8 mouse cellular contexts compared by ENCODE assay signal in genomic region chr9:72491559-72492193, GRCm38 (mm10). TPM values are rescaled to one million over a fixed set of nuclear protein-coding genes. Genes with fewer than 3 reads are reported as not detected.
DNase-seq lines count a peak whose midpoint lies in the region; ATAC-seq and TF ChIP-seq lines count a peak whose summit lies in the region.

No protein-coding gene starts in this region.

- peak overlapping the region; percentile 95 for H3K4me3 ChIP-seq in brown adipose tissue, adult 24 weeks (ENCODE audit: insufficient read depth, low read depth, low read length)
- H3K4me3 ChIP-seq in heart, embryonic 15.5 days: peak overlapping the region; percentile 63
- H3K4me3 ChIP-seq in liver, embryonic 14.5 days (ENCODE audit: insufficient read depth in 1 of 2, low read depth in 2 of 2, low read length in 2 of 2): peak overlapping the region; percentile 63 to 91
- peak overlapping the region; percentile 71 for H3K4me3 ChIP-seq in neural tube, embryonic 11.5 days (ENCODE audit: low read depth, low read length)
- H3K4me3 ChIP-seq in stomach, postnatal 0 days (ENCODE audit: low read depth, low read length): peak overlapping the region; percentile 67

- peak; percentile 92 for DNase-seq in CD4-positive, CD25-positive, alpha-beta regulatory T cell, adult 2 months (ENCODE audit: low read depth, low spot score)
- DNase-seq in fibroblast of lung, adult 2 months (ENCODE audit: low read depth): peak; percentile 82
- peak; percentile 95 to 96 for DNase-seq in kidney, postnatal 25 days
- peak; percentile 79 to 85 (median 83) for DNase-seq in liver, embryonic 14.5 days (ENCODE audit: low read depth in 3 of 3, low spot score in 3 of 3)
- DNase-seq in neural tube, embryonic 11.5 days (ENCODE audit: low spot score): peak; percentile 94
- DNase-seq in stomach, postnatal 0 days (ENCODE audit: low spot score): peak; percentile 91

- under 1% methylated on average over 32 of the region's 32 CpGs for WGBS in heart, embryonic 15.5 days
- WGBS in liver, embryonic 14.5 days (ENCODE audit: insufficient replicate concordance): under 1% methylated on average over 32 of the region's 32 CpGs
- under 1% methylated on average over 32 of the region's 32 CpGs for WGBS in neural tube, embryonic 11.5 days
- WGBS in stomach, postnatal 0 days: under 1% methylated on average over 32 of the region's 32 CpGs

- H3K36me3 ChIP-seq in heart, embryonic 15.5 days: no peaks in the 10 kb centered on the region
- H3K36me3 ChIP-seq in liver, embryonic 14.5 days (replicated peaks; ENCODE audit: control insufficient read depth, insufficient read depth, low read depth): no peaks in the 10 kb centered on the region
- H3K36me3 ChIP-seq in neural tube, embryonic 11.5 days (ENCODE audit: control insufficient read depth, insufficient read depth, low read length): no peaks in the 10 kb centered on the region
- H3K36me3 ChIP-seq in stomach, postnatal 0 days (ENCODE audit: control insufficient read depth, insufficient read depth, low read length): no peaks in the 10 kb centered on the region

- H3K4me2 ChIP-seq in heart, embryonic 15.5 days: peak overlapping the region; percentile 69
- peak overlapping the region; percentile 91 for H3K4me2 ChIP-seq in liver, embryonic 14.5 days (ENCODE audit: low read depth)
- H3K4me2 ChIP-seq in neural tube, embryonic 11.5 days (ENCODE audit: low read depth): peak overlapping the region; percentile 51
- H3K4me2 ChIP-seq in stomach, postnatal 0 days (replicated peaks; ENCODE audit: low read depth): peak overlapping the region; percentile 63

- H3K27ac ChIP-seq in brown adipose tissue, adult 24 weeks (replicated peaks; ENCODE audit: low read depth, low read length): no peak overlapping the region
- peak overlapping the region; percentile 87 for H3K27ac ChIP-seq in heart, embryonic 15.5 days
- peak overlapping the region; percentile 62 for H3K27ac ChIP-seq in liver, embryonic 14.5 days
- peak overlapping the region; percentile 71 for H3K27ac ChIP-seq in neural tube, embryonic 11.5 days (ENCODE audit: low read depth, low read length)
- H3K27ac ChIP-seq in stomach, postnatal 0 days (replicated peaks): peak overlapping the region; percentile 74

- peak overlapping the region; percentile 50 for H3K9ac ChIP-seq in heart, embryonic 15.5 days
- peak overlapping the region; percentile 80 for H3K9ac ChIP-seq in liver, embryonic 14.5 days (replicated peaks)
- H3K9ac ChIP-seq in neural tube, embryonic 11.5 days (ENCODE audit: low read length): peak overlapping the region; percentile 72
- H3K9ac ChIP-seq in stomach, postnatal 0 days (ENCODE audit: low read length): peak overlapping the region; percentile 71

- peak; percentile 20; the same call in 1 of the 2 replicates for TF ChIP-seq EP300 in liver, embryonic 14.5 days (IDR thresholded peaks at IDR 0.05; ENCODE audit: low read depth)
- no peak for TF ChIP-seq EP300 in stomach, postnatal 0 days (optimal IDR thresholded peaks at IDR 0.05)

- peak; percentile 92 for ATAC-seq in heart, embryonic 15.5 days (replicated peaks; ENCODE audit: insufficient number of reproducible peaks, insufficient read depth, low FRiP score, low read depth)
- ATAC-seq in liver, embryonic 14.5 days (ENCODE audit: insufficient read depth): peak; percentile 95
- ATAC-seq in neural tube, embryonic 11.5 days (ENCODE audit: insufficient read depth, low FRiP score, low TSS enrichment): peak; percentile 96
- peak; percentile 95 for ATAC-seq in stomach, postnatal 0 days (ENCODE audit: low FRiP score, low TSS enrichment)

- H3K9me3 ChIP-seq in heart, embryonic 15.5 days (replicated peaks): no peaks in the 10 kb centered on the region
- H3K9me3 ChIP-seq in liver, embryonic 14.5 days (ENCODE audit: control insufficient read depth, low read length): no peaks in the 10 kb centered on the region
- H3K9me3 ChIP-seq in neural tube, embryonic 11.5 days (ENCODE audit: control insufficient read depth, low read length): no peaks in the 10 kb centered on the region
- no peaks in the 10 kb centered on the region for H3K9me3 ChIP-seq in stomach, postnatal 0 days (ENCODE audit: control insufficient read depth, low read length)

- H3K4me1 ChIP-seq in brown adipose tissue, adult 24 weeks (ENCODE audit: control insufficient read depth, insufficient read depth, insufficient read length, low read length): peaks cover 5% of the 10 kb centered on the region
- H3K4me1 ChIP-seq in heart, embryonic 15.5 days (replicated peaks): peaks cover 11% of the 10 kb centered on the region; the same call in 1 of the 2 replicates
- H3K4me1 ChIP-seq in liver, embryonic 14.5 days (replicated peaks; ENCODE audit: control insufficient read depth in 2 of 2, insufficient read depth in 2 of 2, low read length in 1 of 2): peaks cover 17 to 18% of the 10 kb centered on the region in 2 experiments
- no peaks in the 10 kb centered on the region for H3K4me1 ChIP-seq in neural tube, embryonic 11.5 days (ENCODE audit: control insufficient read depth, insufficient read depth, low read length)
- H3K4me1 ChIP-seq in stomach, postnatal 0 days (replicated peaks; ENCODE audit: control insufficient read depth, insufficient read depth): 0 out of 2 replicates have a peak, but pooled peaks cover 2% of the 10 kb centered on the region

- H3K27me3 ChIP-seq in heart, embryonic 15.5 days: no peaks in the 10 kb centered on the region
- H3K27me3 ChIP-seq in liver, embryonic 14.5 days (ENCODE audit: control insufficient read depth, insufficient read depth, low read length): no peaks in the 10 kb centered on the region
- H3K27me3 ChIP-seq in neural tube, embryonic 11.5 days (ENCODE audit: control insufficient read depth, insufficient read depth, low read length): no peaks in the 10 kb centered on the region
- no peaks in the 10 kb centered on the region for H3K27me3 ChIP-seq in stomach, postnatal 0 days (ENCODE audit: control insufficient read depth, insufficient read depth, low read length)

- no peak for TF ChIP-seq CTCF in liver, embryonic 14.5 days (IDR thresholded peaks at IDR 0.05; ENCODE audit: low read depth)
- TF ChIP-seq CTCF in stomach, postnatal 0 days (IDR thresholded peaks at IDR 0.05; ENCODE audit: low read depth): no peak

RNA-seq across cellular contexts. Expression of gene Tex9, which starts 0.3 kb away (rescaled TPM):
- polyA plus RNA-seq in brown adipose tissue, adult 24 weeks (2012; ENCODE audit: insufficient read depth, insufficient read length, missing spikeins): 1.5 and 2.3 TPM in 2 replicates
- polyA plus RNA-seq in heart, embryonic 15.5 days (2015; fragmentation: Nextera tagmentation; extraction: Ambion mirVana): 12.6 and 14.8 TPM in 2 replicates
- polyA plus RNA-seq in liver, embryonic 14.5 days (2012; rRNA removed): 3.0 and 3.8 TPM in 2 replicates
- polyA plus RNA-seq in liver, embryonic 14.5 days (2014; fragmentation: Nextera tagmentation; extraction: Ambion mirVana): 6.4 and 6.6 TPM in 2 replicates
- 48.7 and 52.8 TPM in 2 replicates for polyA plus RNA-seq in neural tube, embryonic 11.5 days (2014; fragmentation: Nextera tagmentation; extraction: Ambion mirVana)
- polyA plus RNA-seq in stomach, postnatal 0 days (2015; fragmentation: Nextera tagmentation; extraction: Ambion mirVana): 9.6 and 10.8 TPM in 2 replicates

RNA-seq across cellular contexts. Expression of gene Rfx7, which starts 40.4 kb away (rescaled TPM):
- polyA plus RNA-seq in brown adipose tissue, adult 24 weeks (2012; ENCODE audit: insufficient read depth, insufficient read length, missing spikeins): 5.6 and 6.2 TPM in 2 replicates
- polyA plus RNA-seq in heart, embryonic 15.5 days (2015; fragmentation: Nextera tagmentation; extraction: Ambion mirVana): 6.2 and 7.8 TPM in 2 replicates
- 2.7 and 3.1 TPM in 2 replicates for polyA plus RNA-seq in liver, embryonic 14.5 days (2012; rRNA removed)
- polyA plus RNA-seq in liver, embryonic 14.5 days (2014; fragmentation: Nextera tagmentation; extraction: Ambion mirVana): 3.2 and 3.9 TPM in 2 replicates
- 21.2 and 22.6 TPM in 2 replicates for polyA plus RNA-seq in neural tube, embryonic 11.5 days (2014; fragmentation: Nextera tagmentation; extraction: Ambion mirVana)
- 4.5 and 4.9 TPM in 2 replicates for polyA plus RNA-seq in stomach, postnatal 0 days (2015; fragmentation: Nextera tagmentation; extraction: Ambion mirVana)

RNA-seq across cellular contexts. Expression of gene Mns1, which starts 53.9 kb away (rescaled TPM):
- polyA plus RNA-seq in brown adipose tissue, adult 24 weeks (2012; ENCODE audit: insufficient read depth, insufficient read length, missing spikeins): 0.29 TPM in 1 of 2 replicates, not detected in the other
- 13.1 and 14.0 TPM in 2 replicates for polyA plus RNA-seq in heart, embryonic 15.5 days (2015; fragmentation: Nextera tagmentation; extraction: Ambion mirVana)
- 13.5 and 70.9 TPM in 2 replicates for polyA plus RNA-seq in liver, embryonic 14.5 days (2012; rRNA removed)
- polyA plus RNA-seq in liver, embryonic 14.5 days (2014; fragmentation: Nextera tagmentation; extraction: Ambion mirVana): 99.8 and 102 TPM in 2 replicates
- polyA plus RNA-seq in neural tube, embryonic 11.5 days (2014; fragmentation: Nextera tagmentation; extraction: Ambion mirVana): 34.9 and 36.5 TPM in 2 replicates
- polyA plus RNA-seq in stomach, postnatal 0 days (2015; fragmentation: Nextera tagmentation; extraction: Ambion mirVana): 4.0 and 5.0 TPM in 2 replicates
